Mouse (Mus musculus) spleen, embryonic (tissue): Measurements from ENCODE around the gene Socs4.

Source experiments
- CTCF ChIA-PET: fragments of 350-600 bp; sonication (Branson Sonifier 250); formaldehyde crosslinking; loops from one replicate; lab custom pipeline; 2022; lab: Charles Lee

The Socs4 gene

DNA sequence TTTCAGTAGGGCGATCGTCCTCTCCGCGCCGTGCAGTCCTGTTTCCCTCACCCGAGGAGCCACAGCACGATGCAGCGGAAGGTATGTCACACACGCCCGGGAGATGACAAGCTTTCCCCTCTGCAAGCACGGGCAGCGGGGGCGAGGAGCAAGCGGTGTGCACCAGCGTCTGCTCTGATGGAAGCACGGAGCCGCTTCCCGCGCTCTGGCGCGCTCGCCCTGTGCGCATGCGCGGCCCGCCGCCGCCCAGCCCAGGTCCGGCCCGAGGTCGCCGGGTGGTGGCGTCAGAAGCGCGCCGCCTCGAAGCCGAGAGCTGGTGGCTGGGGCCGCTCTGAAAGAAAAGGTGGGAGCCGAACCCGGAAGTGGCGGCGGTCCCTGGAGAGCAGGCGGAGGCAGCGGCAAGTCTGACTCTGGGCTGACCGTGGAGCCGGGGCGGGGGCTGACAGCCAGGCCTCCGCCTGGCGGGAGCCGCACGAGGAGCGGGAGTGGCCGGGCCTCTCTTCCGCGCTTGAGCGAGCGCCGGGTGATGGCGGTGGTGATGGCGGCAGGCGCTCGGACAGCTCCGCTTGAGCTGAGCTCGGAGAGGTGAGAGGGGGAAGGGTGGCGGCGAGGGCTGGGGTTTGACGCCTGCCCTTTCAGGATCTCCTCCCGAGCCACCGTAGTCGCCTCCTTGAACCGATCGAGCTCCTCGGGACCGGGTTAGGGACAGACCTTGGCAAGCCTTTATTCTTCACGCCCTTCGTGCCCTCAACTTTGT lies at the start of gene Socs4, which contains the start of gene Wdhd1:
Gene Socs4 (plus strand): TSS at position 295 of the 757 bp plus-strand sequence.
Gene Wdhd1 (minus strand): TSS at position 221 of the 757 bp plus-strand sequence.
- CTCF ChIA-PET: interaction anchor here (1.4 kb wide), 1 partner anchor 12 kb away, joined by 4 read pairs; no protein-coding TSS in a partner anchor

DNA sequence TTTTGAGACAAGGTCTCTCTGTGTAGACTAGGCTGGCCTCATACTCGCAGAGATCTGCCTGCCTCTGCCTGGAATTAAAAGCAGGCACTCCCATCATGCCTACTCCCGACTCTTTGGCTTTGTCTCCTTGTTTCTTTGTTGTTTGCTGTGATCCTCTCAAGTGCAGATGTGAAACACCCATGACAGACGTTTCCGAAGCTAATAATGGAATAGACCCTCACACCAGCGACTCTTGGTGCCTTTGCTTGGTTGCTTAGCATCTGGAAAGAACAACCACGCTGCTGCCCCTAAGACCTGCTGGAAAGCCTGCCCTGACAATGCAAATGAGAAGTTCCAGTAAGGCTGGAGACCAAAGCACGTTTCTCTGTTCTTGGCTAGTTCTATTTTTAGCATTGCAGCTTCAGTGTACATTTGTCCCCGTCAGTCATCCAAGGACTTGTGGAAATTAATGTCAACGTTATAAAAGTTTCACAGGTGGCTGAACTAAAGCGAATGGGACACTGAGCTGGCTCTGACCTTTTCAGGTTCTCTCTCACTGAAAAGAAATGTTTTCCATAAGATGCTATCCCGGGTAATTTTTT lies 46.8 kb upstream of the Socs4 start:
- CTCF ChIA-PET: no interaction called here

DNA sequence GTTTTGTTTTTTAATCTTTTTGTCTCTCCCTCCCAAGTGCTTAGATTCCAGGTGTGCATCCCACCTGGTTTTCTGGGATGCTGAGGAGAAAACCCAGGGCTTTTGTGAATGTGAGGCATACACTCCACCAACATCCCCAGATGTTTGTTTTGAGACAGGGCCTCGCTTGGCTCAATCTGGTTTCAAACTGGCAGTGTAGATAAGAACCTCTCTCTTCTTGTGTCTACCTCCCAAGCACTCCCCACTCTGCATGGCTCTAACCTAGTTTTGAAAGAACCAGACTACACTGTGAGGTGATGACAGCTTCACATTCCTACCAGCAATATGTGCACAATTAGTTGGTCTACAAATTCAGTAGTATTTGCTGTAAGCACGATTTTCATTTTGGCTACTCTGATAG lies 43.1 kb upstream of the Socs4 start:
- CTCF ChIA-PET: no interaction called here

DNA sequence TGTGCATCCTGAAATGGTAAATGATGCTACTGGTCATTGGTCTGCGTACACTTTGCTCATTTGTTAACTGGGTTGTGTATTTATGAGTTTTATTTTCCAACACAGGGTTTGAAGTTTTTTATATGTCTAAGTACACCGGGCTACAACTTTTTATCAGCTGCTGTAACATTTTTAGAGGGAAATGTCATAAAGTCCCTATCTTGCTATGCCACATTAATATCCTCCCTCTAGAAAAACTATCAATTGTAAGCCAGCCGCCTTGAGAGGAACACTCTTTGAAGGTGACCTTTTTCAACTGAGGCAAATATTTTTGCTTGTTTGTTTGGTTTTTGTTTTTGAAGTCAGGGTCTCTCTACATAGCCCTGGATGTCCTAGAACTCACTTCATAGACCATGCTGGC lies 42.7 kb upstream of the Socs4 start:
- CTCF ChIA-PET: no interaction called here

DNA sequence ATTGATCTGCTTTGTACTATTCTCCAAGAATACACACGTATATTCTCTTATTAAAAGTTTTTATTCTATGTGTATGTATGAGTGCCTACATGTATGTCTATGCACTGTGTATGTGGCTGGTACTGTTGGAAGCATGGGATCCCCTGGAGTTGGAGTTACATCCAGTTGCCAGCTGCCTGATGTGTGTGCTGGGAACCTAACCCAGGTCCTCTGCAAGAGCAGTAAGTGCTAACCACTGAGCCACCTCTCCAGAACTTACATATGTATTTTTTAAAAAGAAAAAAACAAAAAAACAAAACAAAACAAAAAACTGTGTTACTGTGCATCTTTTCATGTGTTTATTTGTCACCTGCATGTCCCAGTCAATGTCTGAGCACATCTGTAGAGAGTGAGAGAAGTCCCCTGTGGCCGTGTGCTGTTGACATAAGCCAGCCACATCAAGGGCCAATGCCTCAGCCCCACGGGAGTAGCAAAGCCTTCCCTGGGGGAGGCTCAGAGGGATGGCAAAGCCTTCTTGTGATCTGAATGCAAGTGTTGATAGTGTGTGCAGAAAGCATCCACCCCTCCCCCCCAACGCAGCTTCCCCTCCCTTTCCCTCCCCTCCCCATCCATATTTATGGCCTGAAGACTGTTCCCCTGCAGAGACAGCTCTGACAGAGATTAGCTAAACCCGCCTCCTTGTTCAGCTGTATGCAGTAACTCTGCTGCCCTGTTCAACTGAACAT lies 42.0 kb upstream of the Socs4 start:
- CTCF ChIA-PET: no interaction called here

DNA sequence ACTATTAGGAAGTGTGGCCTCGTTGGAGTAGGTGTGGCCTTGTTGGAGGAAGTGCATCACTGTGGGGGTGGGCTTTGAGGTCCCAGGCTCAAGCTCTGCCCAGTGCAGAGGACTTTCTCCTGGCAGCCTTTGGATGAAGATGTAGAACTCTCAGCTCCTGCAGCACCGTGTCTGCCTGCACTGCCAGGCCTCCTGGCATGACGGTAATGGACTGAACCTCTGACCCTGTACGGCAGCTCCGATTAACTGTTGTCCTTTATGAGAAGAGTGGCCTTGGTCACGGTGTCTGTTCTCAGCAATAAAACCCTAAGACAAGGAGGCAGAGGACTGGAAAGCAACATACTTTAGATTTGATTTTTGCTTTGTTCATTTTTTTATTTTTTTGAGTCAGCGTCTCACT lies 40.2 kb upstream of the Socs4 start:
- CTCF ChIA-PET: no interaction called here

DNA sequence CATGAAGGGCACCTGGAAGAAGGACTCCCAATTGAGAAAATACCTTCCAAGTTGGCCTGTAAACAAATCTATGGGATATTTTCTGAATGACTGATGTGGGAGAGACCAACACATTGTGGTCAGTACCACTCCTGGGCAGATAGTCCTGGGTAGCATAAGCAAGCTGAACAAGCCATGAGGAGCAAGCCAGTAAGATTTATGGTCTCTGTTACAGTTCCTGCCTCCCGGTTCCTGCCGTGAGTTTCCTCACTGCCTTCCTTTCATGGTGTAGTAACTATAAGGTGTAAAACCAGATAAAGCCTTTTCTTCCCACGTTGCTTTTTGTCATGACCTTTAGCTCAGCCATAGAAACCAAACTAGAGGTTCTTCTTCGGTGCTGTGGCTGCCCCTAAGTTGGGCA lies 39.4 kb upstream of the Socs4 start:
- CTCF ChIA-PET: no interaction called here

DNA sequence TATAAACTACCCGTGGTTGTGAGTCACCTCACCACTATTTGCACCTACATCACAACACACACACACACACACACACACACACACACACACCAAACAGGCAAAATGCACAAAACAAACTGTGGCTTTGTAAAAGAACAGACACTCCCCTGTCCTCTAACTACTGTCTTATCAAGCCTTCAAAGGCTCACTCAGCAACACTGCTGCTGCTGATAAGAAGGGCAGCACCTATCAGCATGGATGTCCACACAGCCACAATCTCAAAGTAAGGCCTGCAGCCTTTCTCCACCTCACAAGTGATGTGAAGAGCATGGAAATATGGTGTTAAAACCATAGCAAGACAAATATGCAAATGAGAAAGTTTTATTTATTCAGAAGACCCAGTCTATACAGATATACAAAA lies 36.1 kb upstream of the Socs4 start:
- CTCF ChIA-PET: no interaction called here

DNA sequence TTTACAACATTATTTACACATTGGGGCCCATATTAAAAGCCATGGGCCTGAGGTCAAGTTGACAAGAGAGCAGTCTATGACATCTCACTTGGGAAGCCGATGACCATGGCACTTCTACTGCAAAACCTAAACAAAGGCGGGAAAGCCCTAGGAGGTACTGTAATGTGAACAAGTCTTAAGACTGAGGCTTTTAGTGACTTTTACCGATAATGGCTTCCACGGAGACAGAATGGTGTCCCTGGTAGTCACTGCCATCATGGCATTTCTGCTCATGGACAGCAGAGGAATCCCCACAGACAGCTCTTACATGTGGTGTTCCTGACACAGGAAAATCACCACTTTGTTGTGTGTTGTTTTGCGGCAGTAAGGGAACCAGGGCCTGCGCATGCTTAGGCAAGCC lies 35.7 kb upstream of the Socs4 start:
- CTCF ChIA-PET: no interaction called here

DNA sequence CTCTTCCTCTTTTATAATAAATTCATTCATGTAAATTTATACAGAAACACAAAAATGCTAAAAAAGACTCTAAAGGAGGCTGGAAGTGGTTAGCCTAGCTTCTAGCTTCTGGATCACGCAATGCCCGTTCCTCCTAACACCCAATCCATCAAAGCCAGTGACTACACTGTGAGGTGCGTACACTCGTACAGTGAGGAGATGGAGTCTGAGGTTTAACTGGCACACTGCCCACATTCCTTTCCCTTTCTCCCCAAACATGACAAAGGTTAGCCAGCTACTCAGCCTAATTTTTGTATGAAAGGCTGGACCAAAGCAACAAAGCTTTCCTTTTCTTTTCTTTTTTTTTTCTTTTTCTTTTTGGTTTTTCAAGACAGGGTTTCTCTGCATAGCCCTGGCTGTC lies 34.0 kb upstream of the Socs4 start:
- CTCF ChIA-PET: no interaction called here

DNA sequence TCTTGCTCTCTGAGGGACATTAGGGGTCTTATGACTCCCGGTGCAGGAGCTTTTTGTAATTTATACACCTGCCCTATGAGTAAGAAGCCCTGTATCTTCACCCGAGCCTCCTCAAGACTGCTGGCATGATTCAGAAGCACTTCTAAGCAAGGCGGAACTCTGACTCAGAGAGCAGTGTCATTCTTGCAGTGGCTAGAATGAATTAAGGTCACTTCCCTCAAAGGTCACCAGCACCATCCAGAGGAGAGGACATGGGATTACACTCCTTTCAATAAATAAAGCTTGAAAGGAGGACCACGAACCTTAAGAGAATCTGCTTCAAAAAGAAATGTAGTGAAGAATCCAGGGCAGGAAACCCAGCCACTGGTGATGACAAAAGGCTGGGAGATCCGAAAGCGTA lies 26.9 kb upstream of the Socs4 start:
- CTCF ChIA-PET: no interaction called here

DNA sequence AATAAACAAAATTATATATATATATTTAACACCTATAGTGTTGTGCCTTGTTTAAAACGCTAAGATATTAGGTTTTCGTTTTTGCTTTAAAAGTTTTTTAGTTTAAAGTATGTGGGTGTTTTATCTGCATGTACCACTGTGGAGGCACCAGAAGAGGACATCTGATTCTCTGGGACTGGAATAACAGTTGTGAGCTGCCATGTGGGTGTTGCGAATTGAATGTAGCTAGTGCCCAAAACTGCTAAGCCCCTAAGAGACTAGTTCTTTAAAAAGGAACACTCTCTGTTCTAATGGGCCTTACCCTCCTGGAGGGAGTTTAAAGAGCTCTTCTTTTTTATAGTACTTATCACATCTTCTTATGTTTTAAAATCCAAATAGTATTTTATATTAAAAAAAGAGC lies 11.9 kb upstream of the Socs4 start:
- CTCF ChIA-PET: interaction anchor here (0.9 kb wide), 1 partner anchor 15 kb away, joined by 3 read pairs; no protein-coding TSS in a partner anchor

DNA sequence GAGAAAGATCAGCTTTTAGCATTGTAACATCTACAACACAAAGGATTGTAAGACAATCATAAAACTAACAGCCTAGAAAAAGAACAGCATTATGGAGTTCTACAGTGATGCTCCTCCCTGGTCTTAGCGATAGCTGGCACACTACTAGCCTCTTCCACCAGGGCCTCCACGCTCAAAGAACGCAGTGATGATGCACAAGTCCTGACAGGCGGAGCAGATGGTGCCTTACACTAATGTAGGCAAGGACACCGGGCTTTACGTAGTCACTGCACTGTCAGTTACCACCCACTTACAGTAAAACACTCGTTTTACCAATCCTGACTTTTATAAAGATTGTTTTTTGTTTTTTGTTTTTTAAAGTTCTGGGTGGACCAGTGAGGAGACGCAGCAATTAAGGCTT lies 10.9 kb upstream of the Socs4 start:
- CTCF ChIA-PET: interaction anchor here (0.9 kb wide), 1 partner anchor 14 kb away, joined by 3 read pairs; no protein-coding TSS in a partner anchor

DNA sequence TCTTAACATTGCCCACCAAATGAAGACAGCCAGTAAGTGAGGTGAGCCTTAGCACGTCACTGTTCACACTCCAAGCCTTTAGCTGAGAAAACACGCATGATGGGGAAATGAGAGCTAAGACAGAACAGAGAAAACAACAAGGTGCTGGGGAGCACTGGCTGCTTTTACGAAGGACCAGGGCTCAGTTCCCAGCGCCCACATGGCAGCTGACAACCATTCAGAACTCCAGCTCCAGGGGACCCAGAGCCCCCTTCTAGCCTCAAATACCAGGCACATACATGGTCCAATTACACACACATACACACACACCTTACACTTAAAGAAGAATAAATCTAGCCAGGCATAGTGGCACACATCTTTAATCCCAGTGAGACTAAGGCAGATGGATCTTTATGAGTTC lies 7.7 kb upstream of the Socs4 start:
- CTCF ChIA-PET: no interaction called here

DNA sequence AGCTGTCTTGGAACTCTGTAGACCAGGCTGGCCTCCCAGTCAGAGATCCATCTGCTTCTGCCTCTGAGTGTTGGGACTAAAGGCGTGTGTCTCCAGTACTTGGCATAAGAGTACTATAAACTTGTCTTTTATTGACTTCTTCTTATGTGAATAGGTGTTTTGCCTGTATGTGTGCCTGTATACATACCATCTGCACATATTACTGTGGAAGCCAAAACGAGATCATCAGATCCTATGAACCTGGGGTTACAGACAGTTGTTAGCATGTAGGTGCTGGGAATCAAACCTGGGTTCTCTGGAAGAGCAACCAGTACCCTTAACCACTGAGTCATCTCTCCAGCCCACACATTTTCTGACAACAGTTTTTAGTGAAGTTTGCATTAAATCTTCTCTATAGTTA lies 7.0 kb upstream of the Socs4 start:
- CTCF ChIA-PET: no interaction called here

DNA sequence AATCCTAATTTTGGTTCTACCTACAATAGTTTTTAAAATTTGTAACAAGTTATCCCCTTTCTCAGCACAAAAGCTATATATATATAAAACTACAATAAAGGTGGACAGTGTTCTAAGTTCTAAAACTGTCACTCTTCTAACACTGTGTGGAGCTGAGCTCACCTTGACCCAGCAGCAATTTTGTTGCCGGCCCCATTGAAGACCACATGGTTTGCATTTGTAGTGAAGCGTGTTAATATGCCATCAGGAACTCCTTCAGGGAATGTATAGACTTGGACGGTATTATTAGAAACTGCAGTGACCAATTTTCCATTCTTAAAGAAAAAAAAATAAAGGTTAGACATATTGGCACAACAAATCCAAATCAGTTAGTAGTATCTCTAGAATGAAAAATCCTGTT lies 3.0 kb upstream of the Socs4 start:
- CTCF ChIA-PET: no interaction called here

DNA sequence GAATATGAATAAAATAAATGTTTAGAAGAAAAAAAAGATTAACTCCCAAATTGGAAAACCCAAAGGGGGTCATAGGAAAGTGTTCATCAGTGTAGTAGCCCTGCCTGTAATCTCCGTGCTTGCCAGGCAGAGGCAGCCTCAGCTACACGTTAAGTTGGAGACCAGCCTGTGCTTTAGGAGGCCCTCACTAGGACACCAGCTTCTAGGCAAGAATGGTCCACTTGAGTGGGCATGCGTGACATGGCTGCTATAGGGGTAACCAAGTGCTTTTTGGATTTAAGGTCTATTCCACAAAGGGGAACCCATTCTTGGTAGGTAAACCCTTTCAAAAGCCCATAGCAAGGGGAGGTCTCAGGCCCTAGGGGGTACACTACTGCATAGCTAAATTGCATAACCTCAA lies 1.3 kb upstream of the Socs4 start:
- CTCF ChIA-PET: no interaction called here

DNA sequence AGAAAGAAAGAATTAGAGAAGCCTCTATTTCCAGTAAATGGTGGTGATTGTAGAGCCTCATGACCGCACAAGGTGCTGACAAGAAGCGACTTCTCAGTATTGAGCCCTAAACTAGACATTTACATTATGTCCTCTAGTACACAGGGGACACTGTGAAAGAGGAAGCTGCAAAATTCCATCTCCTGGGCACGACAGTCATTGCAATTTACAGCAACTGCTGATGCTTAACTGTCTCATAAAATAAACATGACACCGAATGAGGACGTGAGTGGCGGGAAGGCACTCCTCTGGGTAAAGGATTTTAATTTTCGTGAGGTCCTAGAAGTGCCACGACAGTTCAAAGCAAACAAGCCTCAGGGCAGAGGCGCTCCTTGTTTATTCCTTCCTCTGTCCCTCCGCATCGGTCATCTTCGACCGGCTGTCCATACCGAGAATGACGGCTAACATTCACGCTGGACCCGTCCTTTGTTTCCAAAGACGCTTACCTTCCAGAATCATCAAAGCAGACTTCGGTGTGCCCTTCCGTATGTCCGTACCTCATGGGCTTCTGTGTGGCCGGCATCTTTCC lies 611 bp upstream of the Socs4 start:
- CTCF ChIA-PET: no interaction called here

DNA sequence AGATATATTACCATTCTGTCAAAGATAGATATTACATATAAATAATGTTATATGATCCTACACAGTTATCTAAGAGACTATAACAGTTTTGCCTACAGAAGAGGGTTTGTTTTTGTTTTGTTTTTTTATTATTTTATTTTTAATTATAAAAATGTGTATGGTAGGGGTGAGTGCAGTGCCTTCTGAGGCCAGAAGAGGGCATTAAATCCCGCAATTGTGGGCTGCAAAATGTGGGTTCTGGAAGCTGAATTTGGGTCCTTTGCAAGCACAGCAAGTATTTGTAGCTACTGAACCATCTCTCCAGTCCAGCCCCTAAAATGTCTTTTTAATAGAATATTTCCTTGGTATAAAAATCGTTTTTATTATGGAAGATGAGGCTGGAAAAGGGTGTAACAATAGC lies 2.3 kb downstream of the Socs4 start:
- CTCF ChIA-PET: interaction anchor here (0.9 kb wide), 1 partner anchor 14 kb away, joined by 3 read pairs; no protein-coding TSS in a partner anchor

DNA sequence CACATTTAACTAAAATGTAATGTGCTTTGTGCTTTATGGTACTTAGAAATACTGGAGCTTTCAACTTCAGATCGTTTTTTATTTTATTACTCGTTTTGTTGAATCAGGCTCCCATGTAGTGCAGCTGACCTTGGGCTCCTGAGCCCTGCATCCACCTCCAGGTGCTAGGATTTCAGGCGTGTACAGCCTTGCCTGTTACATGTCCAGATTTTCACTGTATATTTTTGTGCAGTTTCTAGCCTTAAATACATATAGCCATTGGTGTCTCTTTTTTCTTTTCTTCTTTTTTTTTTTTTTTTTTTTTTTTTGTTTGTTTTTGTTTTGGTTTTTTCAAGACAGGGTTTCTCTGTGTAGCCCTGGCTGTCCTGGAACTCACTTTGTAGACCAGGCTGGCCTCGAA lies 4.8 kb downstream of the Socs4 start:
- CTCF ChIA-PET: no interaction called here

DNA sequence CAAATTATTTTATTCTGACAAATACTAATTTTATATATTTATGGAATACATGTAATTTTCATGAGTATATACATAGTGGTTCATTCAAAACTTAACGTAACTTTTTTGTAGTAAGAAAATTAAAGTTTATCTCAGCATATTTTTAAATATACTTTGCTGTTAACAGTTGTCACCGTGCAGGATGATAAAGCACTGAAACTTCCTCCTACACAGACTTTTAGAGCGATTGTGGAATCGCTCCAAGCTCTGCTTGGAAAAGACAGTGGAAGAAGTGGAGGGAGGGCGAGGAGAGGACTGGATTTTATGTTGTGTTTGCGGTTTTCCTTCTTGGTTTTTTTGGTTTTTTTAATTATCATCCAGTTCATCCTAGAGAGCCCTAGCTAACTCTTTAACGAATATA lies 6.8 kb downstream of the Socs4 start:
- CTCF ChIA-PET: interaction anchor here (0.6 to 0.7 kb wide), 2 partner anchors 9 to 11 kb away, joined by 3 read pairs; no protein-coding TSS in a partner anchor

DNA sequence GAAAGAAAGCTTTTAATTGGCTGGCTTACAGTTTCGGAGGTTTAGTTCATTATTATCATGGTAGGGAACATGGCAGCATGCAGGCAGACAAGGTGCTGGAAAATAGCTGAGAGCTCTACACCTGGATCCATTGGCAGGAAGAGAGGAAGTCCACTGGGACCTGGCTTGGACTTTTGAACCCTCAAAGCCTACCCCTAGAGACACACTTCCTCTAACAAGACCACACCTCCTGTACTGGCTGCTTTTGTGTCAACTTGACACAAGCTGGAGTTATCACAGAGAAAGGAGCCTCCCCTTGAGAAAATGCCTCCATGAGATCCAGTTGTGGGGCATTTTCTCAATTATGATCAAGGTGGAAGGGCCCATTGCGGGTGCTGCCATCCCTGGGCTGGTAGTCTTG lies 8.5 kb downstream of the Socs4 start:
- CTCF ChIA-PET: interaction anchor here (0.6 to 0.7 kb wide), 3 partner anchors 17 to 1940 kb away, joined by 3 to 11 read pairs (median 3); no protein-coding TSS in a partner anchor
